Mouse (Mus musculus): ENCODE results near the gene Cdkl5. TPM values are rescaled to one million over a fixed set of nuclear protein-coding genes. Genes with fewer than 3 reads are reported as not detected.

Gene Cdkl5
- total RNA-seq (2023) = 1 to 10 TPM; 1.2 to 2.2 TPM

GRCm38 (mm10) chrX:160994543-160995121 is at the start of gene Cdkl5:
TSS of gene Cdkl5 (minus strand) at chrX:160994704.

DNA sequence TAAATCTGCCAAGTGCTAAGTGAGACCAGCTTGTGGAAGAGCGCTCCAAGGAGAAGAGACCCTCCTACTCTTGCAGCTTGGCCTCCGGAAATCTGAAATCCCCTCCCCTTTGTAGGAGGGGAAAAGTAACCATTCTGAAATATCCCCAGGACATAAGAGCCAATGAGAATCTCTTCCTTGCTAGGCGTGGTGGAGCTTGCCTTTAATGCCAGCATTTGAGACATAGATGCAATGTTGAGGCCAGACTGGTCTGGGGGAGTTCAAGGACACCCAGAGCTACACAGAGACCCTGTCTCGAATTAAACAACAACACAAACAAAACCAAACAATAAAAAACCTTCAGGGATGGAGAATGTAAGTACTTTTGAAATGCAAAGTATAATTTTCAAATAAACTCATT is 87.6 kb downstream of the Cdkl5 start, which contains the start of gene Gja6:
TSS of gene Gja6 (minus strand) at position 101 of the 400 bp plus-strand sequence.

GRCm38 (mm10) chrX:160767713-160768112 is 226.8 kb downstream of the Cdkl5 start, which contains the start of gene Rs1:
TSS of gene Rs1 (plus strand) at chrX:160768013.

GRCm38 (mm10) chrX:160735650-160736049 is 258.9 kb downstream of the Cdkl5 start, which contains the start of gene Ppef1:
TSS of gene Ppef1 (minus strand) at chrX:160735765.

Other genes with a start within 250 kb of the Cdkl5 start
- gene Rs1, start 226.7 kb downstream of the Cdkl5 start, total RNA-seq (2023) = not detected
- gene Gja6, start 87.7 kb downstream of the Cdkl5 start, total RNA-seq (2023) = under 1 TPM in 1 of 2 experiments, not detected in 1; 0.35 TPM
- 1 to 10 TPM in 1 of 2 experiments, under 1 TPM in 1; 0.86 to 1.3 TPM for gene Scml2, start 122.5 kb upstream of the Cdkl5 start, total RNA-seq (2023)